Mouse (Mus musculus) hindbrain, postnatal 0 days (tissue): Measurements from ENCODE around the gene Gm11027. TPM values are rescaled to one million over a fixed set of nuclear protein-coding genes. Genes with fewer than 3 reads are reported as not detected.
A peak's percentile ranks its signal among the peaks of the same experiment; 100 is the strongest.

Experiments
- ATAC-seq: fragments of 200-750 bp; cut with Nextera tagmentation; 2 replicates; pipeline ENCODE4 v1.8.0; 2017; ENCODE audit warnings: mild to moderate bottlenecking, moderate TSS enrichment, moderate library complexity
- DNase-seq: peaks from one replicate; pipeline ENCODE4 v3.0.0-alpha.2; 2015; ENCODE audit warnings: low spot score
- H3K27ac ChIP-seq: fragments of 300-500 bp; sonication (generic); 2 replicates; pipeline ENCODE4 v1.5.1; 2014; ENCODE audit warnings: mild to moderate bottlenecking
- H3K27me3 ChIP-seq: fragments of 300-500 bp; sonication (generic); 2 replicates; pipeline ENCODE4 v1.6.1; 2014; ENCODE audit warnings: low read length, mixed read lengths; ENCODE audit not compliant: insufficient read depth
- H3K36me3 ChIP-seq: fragments of 300-500 bp; sonication (generic); 2 replicates; pipeline ENCODE4 v1.6.1; 2014; ENCODE audit warnings: low read length, mixed read lengths; ENCODE audit not compliant: insufficient read depth
- H3K4me1 ChIP-seq: fragments of 300-500 bp; sonication (generic); 2 replicates; pipeline ENCODE4 v1.6.1; 2014; ENCODE audit warnings: antibody characterized with exemption, low read length, mixed read lengths; ENCODE audit not compliant: insufficient read depth
- H3K4me2 ChIP-seq: fragments of 300-500 bp; sonication (generic); 2 replicates; pipeline ENCODE4 v1.6.1; 2014; ENCODE audit warnings: low read depth, mild to moderate bottlenecking, low read length, moderate library complexity, mixed read lengths
- H3K4me3 ChIP-seq: fragments of 300-500 bp; sonication (generic); 2 replicates; pipeline ENCODE4 v1.5.1; 2014; ENCODE audit warnings: low read length
- H3K9ac ChIP-seq: fragments of 300-500 bp; sonication (generic); replicated peaks from 2 replicates; pipeline ENCODE4 v1.6.1; 2014; ENCODE audit warnings: mild to moderate bottlenecking, low read length, moderate library complexity, mixed read lengths
- H3K9me3 ChIP-seq: fragments of 300-500 bp; sonication (generic); 2 replicates; pipeline ENCODE4 v1.6.1; 2016; ENCODE audit warnings: low read length, mixed read lengths
- CTCF ChIP-seq: IDR thresholded peaks from 2 replicates; pipeline ENCODE4 v1.5.1; 2016; ENCODE audit warnings: antibody characterized with exemption, control low read depth, low read depth
- WGBS: fragments of 180-500 bp; shearing (Covaris S2); extraction: QIAGEN DNeasy Blood & Tissue Kit; methylation state at CpG from one replicate; pipeline ENCODE4 v1.1.7; 2014; 5-methylcytosine and 5-hydroxymethylcytosine counted together
- polyA plus RNA-seq: library from polyadenylated mRNA; unstranded; fragments of >200 nt; fragmentation: Nextera tagmentation; extraction: Ambion mirVana; gene quantifications from 2 replicates; pipeline ENCODE4 v1.2.1, GENCODE M21; 2015
- total RNA-seq: library from RNA; depleted of rRNA; stranded (reverse); fragments of >200 nt; gene quantifications from 2 replicates; pipeline ENCODE4 v1.2.3, GENCODE M21; 2014

The Gm11027 gene
- total and polyA plus RNA-seq, 2 experiments from 2014 or later, result not detected

DNA sequence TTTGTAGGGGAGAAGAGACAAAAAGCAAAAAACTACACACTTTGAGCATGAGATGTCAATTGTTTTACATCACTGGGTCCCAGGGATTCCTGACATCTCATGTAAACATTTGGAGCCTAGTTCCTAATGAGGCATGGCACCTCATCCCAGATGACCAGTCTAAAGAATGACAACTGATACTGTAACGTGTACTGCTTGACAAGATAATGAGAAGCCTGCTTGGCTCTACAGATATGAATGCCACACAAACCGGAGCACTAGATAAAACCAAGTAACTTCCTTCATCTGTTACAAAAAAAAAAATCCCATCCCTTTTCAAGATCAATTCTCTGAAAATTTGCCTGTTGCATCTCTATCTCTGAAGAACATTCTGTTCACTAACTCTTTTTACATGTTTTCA, 1.8 kb downstream of the Gm11027 start:
- no peak for TF ChIP-seq CTCF
- Histone ChIP-seq H3K36me3 (no peaks in the 10 kb centered on the region), H3K9ac (no peak overlapping the region), H3K4me1 (0 out of 2 replicates have a peak, but pooled peaks cover 4% of the 10 kb centered on the region), H3K27ac (no peak overlapping the region), H3K9me3 (no peaks in the 10 kb centered on the region), H3K27me3 (no peaks in the 10 kb centered on the region), H3K4me2 (no peak overlapping the region), H3K4me3 (no peak overlapping the region)
- ATAC-seq, result no peak
- 83% methylated on average over 2 of the region's 2 CpGs for WGBS
- no peak for DNase-seq

DNA sequence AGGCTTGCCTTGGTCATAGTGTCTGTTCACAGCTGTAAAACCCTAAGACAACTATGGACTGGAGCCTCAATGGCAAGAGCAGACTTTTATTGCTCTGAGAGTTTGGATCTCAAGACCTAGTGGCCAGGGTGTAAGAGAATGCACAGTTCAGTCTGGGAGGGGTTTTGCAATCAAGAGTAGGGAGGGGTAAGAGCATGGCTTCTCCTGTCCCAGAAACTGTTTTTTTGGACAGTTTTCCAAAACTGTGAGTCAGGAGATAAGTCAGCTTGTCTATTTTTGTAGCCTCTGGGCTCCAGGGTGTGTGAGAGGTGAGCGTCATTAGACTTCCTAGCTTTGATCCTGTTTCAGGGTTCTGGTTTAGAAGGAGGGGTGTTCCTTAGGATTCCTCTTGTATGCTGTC, 3.4 kb downstream of the Gm11027 start:
- H3K4me2 ChIP-seq, result no peak overlapping the region
- H3K9me3 ChIP-seq, result no peaks in the 10 kb centered on the region
- H3K36me3 ChIP-seq, result no peaks in the 10 kb centered on the region
- no peak for TF ChIP-seq CTCF
- no peak for DNase-seq
- H3K9ac ChIP-seq, result no peak overlapping the region
- H3K27me3 ChIP-seq, result no peaks in the 10 kb centered on the region
- H3K27ac ChIP-seq, result no peak overlapping the region
- no peak overlapping the region for H3K4me3 ChIP-seq
- H3K4me1 ChIP-seq, result 0 out of 2 replicates have a peak, but pooled peaks cover 4% of the 10 kb centered on the region
- ATAC-seq, result no peak
- WGBS, result 100% methylated on average over 1 of the region's 1 CpGs

DNA sequence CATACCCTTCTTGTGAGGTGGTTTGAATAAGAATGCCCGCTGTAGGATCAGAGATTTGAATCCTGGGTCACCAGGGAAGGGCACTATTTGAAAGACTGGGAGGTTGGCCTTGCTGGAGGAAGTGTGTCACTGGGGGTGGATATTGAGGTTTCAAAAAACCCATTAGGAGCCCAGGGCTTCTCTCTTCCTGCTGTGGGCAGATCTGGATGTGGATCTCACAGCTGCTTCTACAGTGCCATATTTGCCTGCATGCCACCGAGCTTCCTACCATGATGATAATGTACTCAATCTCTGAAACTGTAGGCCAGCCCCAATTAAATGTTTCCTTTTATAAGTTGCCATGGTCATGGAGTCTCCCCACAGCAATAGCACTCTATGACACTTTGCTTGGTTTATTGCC, 4.0 kb downstream of the Gm11027 start:
- H3K9ac ChIP-seq, result no peak overlapping the region
- ATAC-seq (no peak), DNase-seq (no peak)

DNA sequence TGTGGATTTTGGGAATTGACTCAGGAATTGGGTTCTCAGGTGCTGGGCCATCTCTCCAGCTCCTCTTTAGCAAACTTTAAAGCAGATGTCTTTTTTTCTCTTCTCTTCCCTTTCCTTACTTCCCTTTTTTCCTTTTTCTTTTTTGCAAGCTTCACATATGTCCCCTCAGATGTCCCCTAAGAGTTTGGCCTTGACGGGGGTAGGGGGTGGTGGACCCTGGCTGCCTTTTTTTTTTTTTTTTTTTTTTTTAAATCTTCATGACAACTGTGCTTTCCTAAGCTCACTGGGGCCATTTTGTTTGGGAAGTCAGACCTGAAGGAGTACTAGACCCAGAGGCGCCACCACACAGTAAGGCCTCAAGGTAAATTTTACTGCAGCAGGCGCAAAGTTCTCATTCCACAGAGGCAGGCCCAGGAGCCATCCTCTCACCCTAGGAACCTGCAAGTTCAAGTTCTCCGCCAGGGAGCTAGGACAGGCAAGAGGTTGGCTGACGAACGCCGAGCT, 5.0 kb downstream of the Gm11027 start:
- Histone ChIP-seq H3K9me3 (no peaks in the 10 kb centered on the region), H3K4me1 (0 out of 2 replicates have a peak, but pooled peaks cover 4% of the 10 kb centered on the region), H3K4me2 (peak overlapping the region; percentile 58), H3K36me3 (no peaks in the 10 kb centered on the region), H3K9ac (peak overlapping the region; percentile 92), H3K4me3 (peak overlapping the region; percentile 98), H3K27me3 (no peaks in the 10 kb centered on the region), H3K27ac (peak overlapping the region; percentile 96)
- WGBS, result 0% methylated on average over 7 of the region's 7 CpGs
- no peak for ATAC-seq
- peak; percentile 65 for DNase-seq
- TF ChIP-seq CTCF, result peak; percentile 37

More for the DNA sequence above, 4.0 kb downstream of the Gm11027 start:
- 0 out of 2 replicates have a peak, but pooled peaks cover 4% of the 10 kb centered on the region for H3K4me1 ChIP-seq
- no peak overlapping the region for H3K4me2 ChIP-seq
- 97% methylated on average over 2 of the region's 2 CpGs for WGBS
- H3K9me3 ChIP-seq, result no peaks in the 10 kb centered on the region
- no peaks in the 10 kb centered on the region for H3K36me3 ChIP-seq
- H3K27ac ChIP-seq, result no peak overlapping the region
- no peak overlapping the region for H3K4me3 ChIP-seq
- no peak for TF ChIP-seq CTCF
- no peaks in the 10 kb centered on the region for H3K27me3 ChIP-seq

DNA sequence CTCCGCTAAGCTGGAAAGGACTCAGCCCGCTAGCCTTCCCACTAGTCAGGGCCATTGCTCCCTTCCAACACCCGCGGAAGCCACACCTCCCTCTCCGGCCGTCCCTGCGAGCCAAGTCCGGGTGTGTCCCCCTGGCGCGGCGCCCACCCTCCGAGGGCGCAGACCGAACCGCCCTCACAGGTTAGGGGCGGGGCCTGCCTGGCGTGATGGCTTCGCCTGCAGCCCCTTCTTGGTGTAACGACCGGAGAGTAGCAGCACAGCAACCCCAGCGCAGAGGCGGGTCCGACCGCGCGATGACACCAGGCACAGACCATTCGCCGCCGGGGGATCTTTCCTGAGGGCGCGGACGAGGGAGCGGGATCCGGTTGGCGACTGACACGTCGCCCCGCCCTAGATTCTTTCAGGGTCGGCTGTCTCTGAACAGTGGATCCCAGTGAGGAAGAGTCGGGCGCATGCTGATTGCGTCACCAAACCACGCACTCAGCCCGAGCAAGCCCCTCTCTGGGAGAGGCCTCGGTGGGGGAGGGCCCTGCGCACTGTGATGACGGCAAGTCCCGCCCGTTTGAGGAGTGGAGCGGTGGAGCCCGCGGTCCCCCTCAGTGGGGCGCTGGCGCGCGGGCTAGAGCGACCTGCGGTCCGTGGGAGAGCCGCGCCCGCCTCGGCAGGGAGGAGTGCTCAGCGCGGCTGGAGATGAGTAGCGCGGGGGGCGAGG, 5.6 kb downstream of the Gm11027 start, which contains the start of gene Esyt2:
TSS of gene Esyt2 (plus strand) at position 544 of the 712 bp plus-strand sequence.
- Histone ChIP-seq H3K27ac (peak within 1 kb of the TSS; percentile 96), H3K4me1 (0 out of 2 replicates have a peak, but pooled peaks cover 4% of the 10 kb centered on the region), H3K27me3 (no peaks in the 10 kb centered on the region), H3K4me3 (peak within 1 kb of the TSS; percentile 98), H3K9ac (peak within 1 kb of the TSS; percentile 92), H3K9me3 (no peaks in the 10 kb centered on the region), H3K36me3 (no peaks in the 10 kb centered on the region), H3K4me2 (peak within 1 kb of the TSS; percentile 95)
- DNase-seq (peak; percentile 100), ATAC-seq (peak; percentile 98)
- WGBS, result under 1% methylated on average over 51 of the region's 68 CpGs
- peak; percentile 47 for TF ChIP-seq CTCF

DNA sequence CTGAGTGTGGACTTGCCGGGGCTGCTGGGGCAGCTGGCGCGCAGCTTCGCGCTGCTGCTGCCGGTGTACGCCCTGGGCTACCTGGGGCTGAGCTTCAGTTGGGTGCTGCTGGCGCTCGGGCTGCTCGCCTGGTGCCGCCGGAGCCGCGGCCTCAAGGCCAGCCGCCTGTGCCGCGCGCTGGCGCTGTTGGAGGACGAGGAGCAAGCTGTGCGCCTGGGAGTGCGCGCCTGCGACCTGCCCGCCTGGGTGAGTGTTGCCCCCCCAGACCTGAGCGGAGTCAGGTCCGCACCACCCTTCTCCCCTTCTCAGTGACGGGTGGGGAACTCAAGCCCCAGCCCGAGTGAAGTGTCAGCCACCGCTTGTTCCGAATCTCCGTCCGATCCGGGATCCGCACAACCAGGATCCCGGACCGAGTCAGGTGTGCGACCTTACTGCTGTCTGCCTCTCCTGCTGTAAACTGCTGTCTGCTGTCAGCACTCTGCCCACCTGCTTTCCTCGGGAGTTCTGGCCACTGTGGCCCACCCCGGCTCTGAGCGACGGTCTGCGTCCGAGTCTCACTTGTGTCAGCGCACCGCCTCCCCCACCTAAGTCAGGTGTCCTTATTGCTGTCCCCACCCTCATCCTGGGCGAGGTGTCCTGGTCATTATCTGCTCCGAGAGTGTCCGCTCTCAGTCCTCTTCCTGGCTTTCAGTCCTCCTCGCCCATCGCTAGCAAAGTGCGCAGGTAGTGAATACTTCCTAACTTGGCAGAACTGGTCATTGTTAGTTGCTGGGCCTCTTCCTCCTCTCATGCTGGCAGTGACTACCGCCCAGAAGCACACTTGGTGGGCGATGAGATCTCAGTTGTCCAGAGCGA, 6.5 kb downstream of the Gm11027 start:
- TF ChIP-seq CTCF, result no peak
- Histone ChIP-seq H3K4me2 (peak overlapping the region; percentile 95), H3K27me3 (no peaks in the 10 kb centered on the region), H3K36me3 (no peaks in the 10 kb centered on the region), H3K4me1 (0 out of 2 replicates have a peak, but pooled peaks cover 4% of the 10 kb centered on the region), H3K9me3 (no peaks in the 10 kb centered on the region), H3K4me3 (peak overlapping the region; percentile 98), H3K27ac (peak overlapping the region; percentile 96), H3K9ac (peak overlapping the region; percentile 92)
- under 1% methylated on average over 55 of the region's 55 CpGs for WGBS
- peak; percentile 57 for DNase-seq
- ATAC-seq, result no peak
